ENCODE assay signal across 10 mouse cellular contexts in the genomic region with DNA sequence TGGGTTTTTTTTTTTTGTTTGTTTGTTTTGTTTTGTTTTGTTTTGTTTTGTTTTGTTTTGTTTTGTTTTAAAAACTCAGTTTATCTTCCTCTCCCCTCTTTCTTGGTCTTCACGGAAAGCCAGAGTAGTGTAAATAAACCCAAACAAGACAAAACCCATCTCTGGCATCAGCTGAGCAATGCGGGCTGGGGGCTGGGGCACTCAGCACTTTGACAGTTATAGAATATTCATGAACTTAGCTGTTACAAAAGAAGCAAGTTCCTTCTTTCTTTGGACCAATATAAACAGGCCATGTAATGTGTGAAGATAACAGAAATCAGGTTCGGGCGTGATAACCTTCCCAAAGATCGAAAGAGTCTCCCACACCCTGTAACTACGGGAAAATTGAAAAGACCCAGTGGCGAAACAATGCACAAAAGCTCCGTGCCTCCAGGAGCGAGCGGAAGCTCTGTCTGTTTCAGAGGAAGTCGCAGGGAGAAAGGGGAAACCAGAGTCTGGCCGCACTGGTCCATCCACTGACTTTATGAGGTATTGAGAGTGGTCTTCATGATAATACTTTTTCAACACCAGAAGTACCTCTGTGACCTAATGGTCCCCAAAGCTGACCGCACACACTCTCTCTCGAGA. TPM values are rescaled to one million over a fixed set of nuclear protein-coding genes. Genes with fewer than 3 reads are reported as not detected.
DNase-seq lines count a peak whose midpoint lies in the region; ATAC-seq lines count a peak whose summit lies in the region.
"Had no signal": no experiment of that assay in that cellular context is flagged by ENCODE, and none has a peak within 500 bp of the region (broad histone marks: within the 10 kb centered on the region; RNA-seq: fewer than 3 reads in every experiment).

No protein-coding gene starts in this region.

- peak; percentile 25 for DNase-seq in kidney, postnatal 10 days
- DNase-seq in kidney, adult 11 months: no peak
- DNase-seq in midbrain, embryonic 14.5 days: peak; percentile 50
- no peak for DNase-seq in thymus, postnatal 10 days (ENCODE audit: low spot score in 2 of 2)
- DNase-seq in frontal cortex, postnatal 25 days (ENCODE audit: low spot score in 2 of 2): no peak
- no peak for DNase-seq in layer of hippocampus, postnatal 14 days (ENCODE audit: low spot score in 2 of 2)

- peak overlapping the region; percentile 11; the same call in 1 of the 2 replicates for H3K4me3 ChIP-seq in forebrain, embryonic 15.5 days
- no peak overlapping the region for H3K4me3 ChIP-seq in hindbrain, embryonic 15.5 days
- H3K4me3 ChIP-seq in midbrain, embryonic 14.5 days (replicated peaks; ENCODE audit: low read depth, low read length): peak overlapping the region; percentile 9; the same call in 1 of the 2 replicates

- H3K4me2 ChIP-seq in forebrain, embryonic 15.5 days (replicated peaks): peak overlapping the region; percentile 34
- peak overlapping the region; percentile 33 for H3K4me2 ChIP-seq in hindbrain, embryonic 15.5 days
- peak overlapping the region; percentile 47 for H3K4me2 ChIP-seq in midbrain, embryonic 14.5 days (ENCODE audit: low read length)

- no peaks in the 10 kb centered on the region for H3K27me3 ChIP-seq in forebrain, embryonic 15.5 days
- H3K27me3 ChIP-seq in hindbrain, embryonic 15.5 days: no peaks in the 10 kb centered on the region
- H3K27me3 ChIP-seq in midbrain, embryonic 14.5 days (ENCODE audit: control insufficient read depth, insufficient read depth, low read length): no peaks in the 10 kb centered on the region

- no peak overlapping the region for H3K9ac ChIP-seq in forebrain, embryonic 15.5 days (replicated peaks)
- H3K9ac ChIP-seq in hindbrain, embryonic 15.5 days: no peak overlapping the region
- H3K9ac ChIP-seq in midbrain, embryonic 14.5 days (replicated peaks; ENCODE audit: low read length): no peak overlapping the region; the same call in 1 of the 2 replicates

- no peak overlapping the region for H3K27ac ChIP-seq in forebrain, embryonic 15.5 days (replicated peaks)
- H3K27ac ChIP-seq in hindbrain, embryonic 15.5 days (replicated peaks): no peak overlapping the region
- no peak overlapping the region for H3K27ac ChIP-seq in midbrain, embryonic 14.5 days (replicated peaks; ENCODE audit: low read depth, low read length)

- H3K36me3 ChIP-seq in forebrain, embryonic 15.5 days: no peaks in the 10 kb centered on the region
- H3K36me3 ChIP-seq in hindbrain, embryonic 15.5 days: no peaks in the 10 kb centered on the region
- no peaks in the 10 kb centered on the region for H3K36me3 ChIP-seq in midbrain, embryonic 14.5 days (ENCODE audit: control insufficient read depth, insufficient read depth, low read length)

- 33% methylated on average over 14 of the region's 14 CpGs for WGBS in forebrain, embryonic 15.5 days
- WGBS in hindbrain, embryonic 15.5 days: 24% methylated on average over 14 of the region's 14 CpGs
- WGBS in midbrain, embryonic 14.5 days: 22% methylated on average over 14 of the region's 14 CpGs

- H3K9me3 ChIP-seq in forebrain, embryonic 15.5 days: no peaks in the 10 kb centered on the region
- no peaks in the 10 kb centered on the region for H3K9me3 ChIP-seq in hindbrain, embryonic 15.5 days
- H3K9me3 ChIP-seq in midbrain, embryonic 14.5 days (ENCODE audit: control insufficient read depth, low read length): no peaks in the 10 kb centered on the region

- H3K4me1 ChIP-seq in forebrain, embryonic 15.5 days: peaks cover 17% of the 10 kb centered on the region
- no peaks in the 10 kb centered on the region for H3K4me1 ChIP-seq in hindbrain, embryonic 15.5 days (replicated peaks)
- peaks cover 8% of the 10 kb centered on the region; the same call in 1 of the 2 replicates for H3K4me1 ChIP-seq in midbrain, embryonic 14.5 days (ENCODE audit: control insufficient read depth, insufficient read depth, low read length)

- ATAC-seq in forebrain, embryonic 15.5 days (replicated peaks): no peak
- no peak for ATAC-seq in hindbrain, embryonic 15.5 days (ENCODE audit: low FRiP score, low read depth)
- peak; percentile 50; the same call in 1 of the 2 replicates for ATAC-seq in midbrain, embryonic 14.5 days (ENCODE audit: low FRiP score, low TSS enrichment)

RNA-seq across cellular contexts. Expression of gene Pon1, which starts 26.6 kb away (rescaled TPM):
- polyA plus RNA-seq in forebrain, embryonic 15.5 days (2015; fragmentation: Nextera tagmentation; extraction: Ambion mirVana): 0.55 and 1.1 TPM in 2 replicates
- 0.21 and 0.45 TPM in 2 replicates for polyA plus RNA-seq in hindbrain, embryonic 15.5 days (2015; fragmentation: Nextera tagmentation; extraction: Ambion mirVana)
- polyA plus RNA-seq in midbrain, embryonic 14.5 days (2014; fragmentation: Nextera tagmentation; extraction: Ambion mirVana): not detected in 2 replicates
- total RNA-seq in layer of hippocampus, postnatal 14 days (2021): under 1 TPM in 1 of 2 experiments, not detected in 1; 0.21 TPM
- total RNA-seq: left cerebral cortex, postnatal 25 days had no signal
- polyA plus RNA-seq: embryonic facial prominence, embryonic 11.5 days had no signal

Comparison
In these comparisons a context has a peak if more than half of its experiments do, and no peak if none do; other contexts are left out.
1. DNase-seq: peak in kidney, postnatal 10 days (single experiment) and midbrain, embryonic 14.5 days (single experiment); none in kidney, adult 11 months (single experiment), thymus, postnatal 10 days (0 of 2), frontal cortex, postnatal 25 days (0 of 2) and layer of hippocampus, postnatal 14 days (0 of 2).
2. Peak in every context shown above with its lines, with median percentiles within 50 percentile points of each other: H3K4me2 ChIP-seq.